Mouse (Mus musculus): ENCODE data around the gene Itgb5. TPM values are rescaled to one million over a fixed set of nuclear protein-coding genes. Genes with fewer than 3 reads are reported as not detected.
A peak's percentile ranks its signal among the peaks of the same experiment; 100 is the strongest.

Itgb5 gene
- polyA plus RNA-seq, 1 experiment from 2014 or later: 67.1 TPM

DNA sequence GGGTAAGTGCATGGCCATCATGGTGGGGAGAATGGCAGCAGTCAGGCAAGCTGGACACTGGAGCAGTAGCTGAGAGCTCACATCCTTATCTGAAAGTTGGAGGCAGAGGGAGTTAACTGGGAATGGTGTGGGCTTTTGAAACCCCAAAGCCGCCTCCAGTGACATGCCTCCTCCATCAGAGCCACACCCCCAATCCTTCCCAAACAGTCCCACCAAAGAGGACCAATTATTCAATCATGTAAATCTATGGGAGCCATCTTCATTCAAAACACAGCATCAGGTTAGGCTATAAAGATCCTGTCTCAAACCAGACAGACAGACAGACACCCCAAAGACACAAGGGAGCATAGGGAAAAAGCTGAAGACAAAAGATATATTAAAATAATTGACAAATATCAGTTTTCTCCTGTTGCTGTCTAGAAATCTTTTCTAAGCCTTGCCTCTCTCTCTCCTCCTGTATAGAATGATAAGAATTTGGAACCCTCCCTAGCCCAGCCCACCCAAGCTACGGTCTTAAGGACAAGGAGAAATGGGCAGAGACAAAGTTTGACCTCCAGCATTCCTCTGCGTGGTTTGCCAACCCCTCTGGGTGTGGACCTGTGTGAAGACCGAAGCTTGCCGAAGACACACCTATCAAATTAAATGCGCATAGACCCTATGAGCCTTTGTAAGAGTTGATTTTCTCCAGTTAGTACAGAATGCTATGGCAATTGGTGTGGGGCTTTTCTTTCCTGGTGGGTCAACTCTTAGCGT lies 10.9 kb upstream of the Itgb5 start:
- Histone ChIP-seq H3K4me1 (peaks cover 7% of the 10 kb centered on the region), H3K36me3 (no peaks in the 10 kb centered on the region), H3K27me3 (ENCODE audit: low read depth, poor library complexity, severe bottlenecking) (peaks cover 17% of the 10 kb centered on the region; the same call in 1 of the 2 replicates), H3K27ac (no peak overlapping the region), H3K9me3 (replicated peaks) (no peaks in the 10 kb centered on the region), H3K4me3 (no peak overlapping the region)
- WGBS: 93% methylated on average over 7 of the region's 7 CpGs
- no peak for DNase-seq (ENCODE audit: low spot score)

DNA sequence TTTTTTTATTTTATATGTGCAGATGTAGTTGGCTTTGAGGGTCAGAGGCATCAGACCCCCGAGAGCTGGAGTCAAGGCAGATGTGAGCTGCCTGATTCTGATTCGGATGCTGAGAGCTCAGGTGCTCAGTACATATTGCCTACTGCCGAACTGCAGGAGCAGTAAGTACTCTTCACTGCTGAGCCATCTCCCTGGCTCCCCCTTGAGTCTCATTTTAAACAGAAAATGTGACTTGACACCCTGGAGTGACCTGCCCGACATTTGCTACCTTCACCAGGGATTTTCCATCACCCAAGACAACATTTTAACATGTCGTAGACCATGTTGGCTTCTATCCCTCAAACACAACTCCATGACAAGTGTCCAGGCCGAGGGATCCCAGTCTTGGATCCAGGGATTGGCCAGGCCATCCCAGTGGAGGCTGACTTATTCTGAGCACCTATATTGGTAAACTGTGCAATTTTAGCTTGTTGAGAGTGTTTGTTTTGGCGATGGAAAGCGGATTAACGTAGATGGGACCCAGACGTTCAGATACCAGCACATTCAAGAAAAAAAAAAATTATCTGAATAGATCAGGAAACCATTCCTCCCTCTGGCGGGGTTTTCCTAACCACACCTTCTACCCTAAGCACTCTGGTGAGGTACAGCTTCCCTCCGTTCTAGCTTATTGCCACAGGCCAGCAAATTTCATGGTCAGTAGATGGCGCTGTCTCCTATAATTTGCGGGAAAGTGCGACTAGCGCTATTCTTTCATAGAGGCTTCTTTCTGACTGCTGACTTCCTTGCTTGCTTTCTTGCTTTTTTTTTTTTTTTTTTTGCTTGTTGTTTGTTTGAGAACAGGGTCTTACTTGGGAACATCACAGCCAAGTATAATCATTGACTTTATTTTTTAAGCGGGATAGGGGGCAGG lies 8.9 kb upstream of the Itgb5 start:
- 21% methylated on average over 17 of the region's 17 CpGs for WGBS
- Histone ChIP-seq H3K4me3 (no peak overlapping the region), H3K27ac (no peak overlapping the region), H3K9me3 (replicated peaks) (no peaks in the 10 kb centered on the region), H3K36me3 (no peaks in the 10 kb centered on the region), H3K27me3 (ENCODE audit: low read depth, poor library complexity, severe bottlenecking) (peaks cover 17% of the 10 kb centered on the region; the same call in 1 of the 2 replicates), H3K4me1 (peaks cover 7% of the 10 kb centered on the region)
- peak; percentile 90 for DNase-seq (ENCODE audit: low spot score)

DNA sequence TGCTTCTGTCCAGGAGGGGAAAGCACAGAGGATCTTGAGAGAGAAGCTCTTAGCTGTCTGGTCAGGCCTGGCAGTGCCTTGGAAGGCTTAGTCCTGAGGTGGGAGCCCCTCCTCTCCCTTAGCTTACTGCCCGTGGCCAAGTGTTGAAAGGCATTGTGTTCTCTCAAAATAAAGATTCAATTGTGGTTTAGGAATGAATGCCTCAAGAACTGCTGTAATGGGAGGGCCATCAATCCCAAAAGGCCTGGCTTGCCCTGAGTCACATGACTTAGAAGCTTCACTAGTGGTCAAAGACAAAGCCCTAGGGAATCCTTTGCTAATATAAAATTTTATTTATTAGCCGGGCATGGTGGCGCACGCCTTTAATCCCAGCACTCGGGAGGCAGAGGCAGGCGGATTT lies 4.9 kb upstream of the Itgb5 start:
- no peaks in the 10 kb centered on the region for H3K36me3 ChIP-seq
- 88% methylated on average over 6 of the region's 6 CpGs for WGBS
- no peak overlapping the region for H3K27ac ChIP-seq
- H3K9me3 ChIP-seq (replicated peaks): no peaks in the 10 kb centered on the region
- H3K27me3 ChIP-seq (ENCODE audit: low read depth, poor library complexity, severe bottlenecking): peaks cover 9% of the 10 kb centered on the region; the same call in 1 of the 2 replicates
- H3K4me1 ChIP-seq: peaks cover 27% of the 10 kb centered on the region
- no peak overlapping the region for H3K4me3 ChIP-seq
- no peak for DNase-seq (ENCODE audit: low spot score)

DNA sequence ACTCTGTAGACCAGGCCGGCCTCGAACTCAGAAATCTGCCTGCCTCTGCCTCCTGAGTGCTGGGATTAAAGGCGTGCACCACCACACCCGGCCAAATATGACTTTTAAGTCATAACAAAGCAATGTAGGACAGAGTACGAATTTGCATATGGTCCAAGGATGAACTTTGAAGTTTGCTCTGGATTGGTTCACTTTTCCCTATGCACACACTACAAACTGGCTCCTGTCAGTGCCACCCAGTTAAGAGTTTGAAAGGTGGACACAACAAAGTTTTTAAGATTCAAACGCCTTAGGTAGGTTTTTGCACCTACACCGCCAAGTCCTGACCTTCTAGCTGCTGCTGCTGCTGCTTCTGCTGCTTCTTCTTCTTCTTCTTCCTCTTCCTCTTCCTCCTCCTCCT lies 969 bp upstream of the Itgb5 start:
- no peak for DNase-seq (ENCODE audit: low spot score)
- Histone ChIP-seq H3K27me3 (ENCODE audit: low read depth, poor library complexity, severe bottlenecking) (no peaks in the 10 kb centered on the region), H3K27ac (no peak overlapping the region), H3K36me3 (no peaks in the 10 kb centered on the region), H3K4me3 (no peak overlapping the region), H3K4me1 (peaks cover 48% of the 10 kb centered on the region), H3K9me3 (replicated peaks) (no peaks in the 10 kb centered on the region)
- WGBS: 88% methylated on average over 7 of the region's 7 CpGs

DNA sequence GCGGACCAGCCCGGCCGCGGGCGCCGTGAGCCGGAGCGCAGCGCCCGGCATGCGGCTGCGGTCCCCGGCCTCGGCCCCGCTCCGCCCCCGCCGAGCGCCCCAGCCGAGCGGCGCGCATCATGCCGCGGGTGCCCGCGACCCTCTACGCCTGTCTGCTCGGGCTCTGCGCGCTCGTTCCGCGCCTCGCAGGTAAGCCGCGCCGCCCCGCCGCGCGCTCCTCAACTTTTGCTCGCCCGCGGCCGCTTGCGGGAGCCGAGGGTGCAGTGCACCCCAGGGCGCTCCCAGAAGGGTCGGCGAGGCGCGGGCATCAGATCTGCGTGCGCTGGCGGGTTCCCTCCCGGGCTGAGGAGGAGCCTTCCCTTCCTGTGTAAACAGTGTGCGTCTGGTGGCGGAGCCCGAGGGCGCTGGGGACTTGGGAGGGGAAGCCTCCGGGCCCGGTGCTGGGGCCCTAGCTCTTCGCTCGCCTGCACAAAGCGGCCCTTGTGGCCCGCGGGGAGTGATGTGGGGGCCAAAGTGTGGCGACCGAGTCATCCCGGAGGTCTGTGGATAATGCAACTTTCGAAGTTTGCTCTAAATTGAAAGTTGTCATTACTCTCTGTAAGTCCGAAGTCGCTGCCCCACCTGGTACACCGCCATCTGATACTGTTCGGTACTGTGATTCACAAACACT lies 512 bp downstream of the Itgb5 start:
- peaks cover 63% of the 10 kb centered on the region for H3K4me1 ChIP-seq
- peak overlapping the region; percentile 96 for H3K4me3 ChIP-seq
- DNase-seq (ENCODE audit: low spot score): peak; percentile 77
- peak overlapping the region; percentile 97 for H3K27ac ChIP-seq
- no peaks in the 10 kb centered on the region for H3K27me3 ChIP-seq (ENCODE audit: low read depth, poor library complexity, severe bottlenecking)
- WGBS: under 1% methylated on average over 75 of the region's 76 CpGs
- no peaks in the 10 kb centered on the region for H3K9me3 ChIP-seq (replicated peaks)
- H3K36me3 ChIP-seq: no peaks in the 10 kb centered on the region

DNA sequence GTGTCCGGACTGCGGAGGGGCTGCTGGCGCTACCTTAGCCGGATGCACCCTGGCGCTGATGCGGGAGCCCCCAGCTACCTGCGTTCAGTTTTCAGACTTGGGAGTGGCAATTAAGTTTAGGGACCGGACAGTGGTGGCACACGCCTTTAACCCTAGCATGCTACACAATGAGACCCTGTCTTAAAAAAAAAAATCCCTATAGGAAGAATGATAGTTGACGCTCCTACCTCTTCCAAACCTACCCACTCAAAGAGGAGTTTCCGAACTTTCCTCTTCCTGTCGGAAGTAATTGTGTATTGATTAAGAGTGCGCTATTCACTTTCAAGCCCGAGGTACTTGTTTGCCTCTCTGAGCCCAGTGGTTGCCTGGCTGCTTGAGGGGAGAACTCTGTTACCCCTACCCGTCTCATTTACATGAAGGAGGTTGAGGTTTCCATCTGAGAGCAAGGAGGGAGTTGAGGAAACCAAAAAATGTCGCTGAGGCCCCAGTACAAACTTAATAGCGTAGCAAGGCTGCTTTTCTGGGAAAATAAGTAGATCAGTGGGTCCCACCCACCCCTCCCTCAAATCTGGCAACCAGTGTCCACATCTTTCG lies 1.1 kb downstream of the Itgb5 start:
- H3K4me3 ChIP-seq: peak overlapping the region; percentile 96
- no peaks in the 10 kb centered on the region for H3K36me3 ChIP-seq
- H3K4me1 ChIP-seq: peaks cover 66% of the 10 kb centered on the region
- peak overlapping the region; percentile 97 for H3K27ac ChIP-seq
- 1% methylated on average over 18 of the region's 18 CpGs for WGBS
- no peaks in the 10 kb centered on the region for H3K27me3 ChIP-seq (ENCODE audit: low read depth, poor library complexity, severe bottlenecking)
- H3K9me3 ChIP-seq (replicated peaks): no peaks in the 10 kb centered on the region
- no peak for DNase-seq (ENCODE audit: low spot score)

DNA sequence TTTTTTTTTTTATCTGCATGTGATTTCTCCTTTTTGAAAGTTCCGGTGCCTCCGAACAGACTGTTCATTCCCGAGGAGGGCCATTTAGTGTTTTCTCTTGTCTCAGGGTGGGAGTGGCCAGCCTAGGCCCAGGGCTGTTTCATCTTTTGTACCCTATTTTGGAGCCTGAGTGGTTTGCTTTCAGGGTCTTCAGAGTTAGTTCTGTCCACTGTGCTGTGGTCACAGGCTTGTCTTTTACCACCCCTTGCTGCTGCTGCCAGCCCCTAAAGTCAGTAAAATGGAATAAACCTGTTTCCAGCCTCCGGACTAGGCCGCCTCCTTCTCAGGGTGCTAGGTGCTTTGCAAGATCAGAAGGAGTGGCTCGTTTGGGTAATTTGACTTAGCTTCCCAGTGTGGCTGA lies 2.6 kb downstream of the Itgb5 start:
- H3K27me3 ChIP-seq (ENCODE audit: low read depth, poor library complexity, severe bottlenecking): no peaks in the 10 kb centered on the region
- peak overlapping the region; percentile 49 for H3K4me3 ChIP-seq
- 44% methylated on average over 6 of the region's 6 CpGs for WGBS
- H3K36me3 ChIP-seq: no peaks in the 10 kb centered on the region
- peaks cover 74% of the 10 kb centered on the region for H3K4me1 ChIP-seq
- no peak for DNase-seq (ENCODE audit: low spot score)
- peak overlapping the region; percentile 93 for H3K27ac ChIP-seq
- H3K9me3 ChIP-seq (replicated peaks): no peaks in the 10 kb centered on the region

DNA sequence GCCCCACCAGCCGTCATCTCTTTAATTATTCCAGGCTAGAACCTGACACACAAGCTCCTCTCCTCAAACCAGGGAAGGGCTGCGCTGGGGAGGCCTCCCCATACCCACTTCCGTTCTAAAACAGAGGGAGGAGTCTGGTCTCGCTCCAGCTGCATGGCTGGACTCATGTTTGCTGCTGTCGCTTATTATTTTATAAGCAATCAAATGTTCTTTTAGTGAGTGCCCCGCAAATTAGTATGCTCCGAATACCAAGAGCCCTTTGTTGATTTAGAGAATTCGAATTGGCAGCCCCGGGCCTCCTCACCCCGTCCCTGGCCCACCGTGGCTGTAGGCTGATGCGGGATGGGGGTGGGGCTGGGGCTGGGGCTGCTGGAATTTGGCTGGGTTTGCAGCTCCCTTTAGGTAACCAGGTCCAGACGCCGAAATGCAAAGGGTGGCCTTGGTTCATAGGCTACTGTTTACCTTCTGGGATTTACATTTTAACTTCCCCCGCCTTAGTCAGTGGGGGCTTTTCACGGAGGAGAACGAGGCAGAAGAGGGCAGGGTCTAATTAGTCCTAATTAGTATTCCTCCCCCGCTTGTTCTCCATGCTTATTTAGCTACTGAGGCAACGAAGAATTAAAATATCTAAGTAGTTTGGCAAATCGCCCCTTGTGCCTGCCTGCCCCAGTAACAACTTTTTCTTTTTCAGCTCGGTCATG lies 3.4 kb downstream of the Itgb5 start:
- peak overlapping the region; percentile 93 for H3K27ac ChIP-seq
- no peaks in the 10 kb centered on the region for H3K27me3 ChIP-seq (ENCODE audit: low read depth, poor library complexity, severe bottlenecking)
- no peaks in the 10 kb centered on the region for H3K9me3 ChIP-seq (replicated peaks)
- peak; percentile 84 for DNase-seq (ENCODE audit: low spot score)
- 1% methylated on average over 21 of the region's 21 CpGs for WGBS
- H3K36me3 ChIP-seq: peaks cover under 1% of the 10 kb centered on the region
- peak overlapping the region; percentile 49 for H3K4me3 ChIP-seq
- peaks cover 71% of the 10 kb centered on the region for H3K4me1 ChIP-seq

DNA sequence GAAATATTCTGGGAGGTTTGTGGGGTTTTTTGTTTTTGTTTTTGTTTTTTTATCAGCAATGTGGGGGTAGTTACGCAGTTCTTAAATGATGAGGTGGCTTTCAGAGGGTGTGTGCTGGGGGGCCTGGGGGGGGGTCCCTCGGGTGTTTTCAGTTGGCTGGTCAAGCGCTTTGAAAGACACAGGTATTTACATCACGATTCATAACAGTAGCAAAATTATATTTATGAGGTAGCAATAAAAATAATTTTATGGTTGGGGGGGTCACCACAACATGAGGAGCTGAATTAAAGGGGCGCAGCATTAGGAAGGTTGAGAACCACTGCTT lies 3.9 kb downstream of the Itgb5 start:
- WGBS: 8% methylated on average over 5 of the region's 5 CpGs
- Histone ChIP-seq H3K36me3 (peaks cover 6% of the 10 kb centered on the region), H3K27ac (peak overlapping the region; percentile 93), H3K27me3 (ENCODE audit: low read depth, poor library complexity, severe bottlenecking) (no peaks in the 10 kb centered on the region), H3K9me3 (replicated peaks) (no peaks in the 10 kb centered on the region), H3K4me3 (peak overlapping the region; percentile 49), H3K4me1 (peaks cover 70% of the 10 kb centered on the region)
- no peak for DNase-seq (ENCODE audit: low spot score)

DNA sequence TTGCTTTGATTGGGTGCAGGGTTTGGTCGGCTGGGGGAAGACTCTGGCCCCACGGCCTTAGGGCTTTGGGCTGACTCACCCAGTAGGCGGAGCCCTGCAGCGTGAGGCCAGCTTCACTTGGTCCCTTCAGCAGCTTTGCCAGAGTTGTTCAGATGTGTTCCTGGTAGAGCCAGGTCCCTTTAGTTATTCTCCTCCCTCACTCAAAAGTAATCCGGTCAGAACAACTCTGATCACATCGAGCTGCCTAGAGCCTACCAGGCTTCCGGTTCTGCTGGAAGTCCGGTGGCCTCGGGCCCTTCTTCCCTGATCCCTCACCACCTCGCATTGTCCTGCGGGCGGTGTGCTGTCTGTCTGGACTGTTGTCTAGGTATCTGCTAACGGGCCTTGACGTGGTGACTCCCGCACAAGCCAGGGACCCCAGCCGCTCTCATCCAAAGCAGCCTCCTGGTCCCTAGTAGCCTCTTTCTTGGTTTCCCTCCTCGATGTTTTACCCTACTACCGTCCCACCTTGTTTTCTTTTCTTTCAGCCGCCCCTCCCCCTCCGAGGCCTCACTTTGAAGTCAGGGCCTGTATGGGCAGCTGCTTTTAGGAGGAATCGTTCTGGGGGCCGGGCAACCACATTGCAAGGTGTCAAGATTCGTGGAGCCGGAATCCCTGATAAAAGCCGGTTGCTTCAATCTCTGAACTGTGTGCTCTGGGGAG lies 4.5 kb downstream of the Itgb5 start:
- Histone ChIP-seq H3K36me3 (peaks cover 6% of the 10 kb centered on the region), H3K9me3 (replicated peaks) (no peaks in the 10 kb centered on the region), H3K27me3 (ENCODE audit: low read depth, poor library complexity, severe bottlenecking) (no peaks in the 10 kb centered on the region), H3K27ac (peak overlapping the region; percentile 93), H3K4me1 (peaks cover 68% of the 10 kb centered on the region), H3K4me3 (peak overlapping the region; percentile 49)
- DNase-seq (ENCODE audit: low spot score): peak; percentile 81
- 1% methylated on average over 25 of the region's 25 CpGs for WGBS

DNA sequence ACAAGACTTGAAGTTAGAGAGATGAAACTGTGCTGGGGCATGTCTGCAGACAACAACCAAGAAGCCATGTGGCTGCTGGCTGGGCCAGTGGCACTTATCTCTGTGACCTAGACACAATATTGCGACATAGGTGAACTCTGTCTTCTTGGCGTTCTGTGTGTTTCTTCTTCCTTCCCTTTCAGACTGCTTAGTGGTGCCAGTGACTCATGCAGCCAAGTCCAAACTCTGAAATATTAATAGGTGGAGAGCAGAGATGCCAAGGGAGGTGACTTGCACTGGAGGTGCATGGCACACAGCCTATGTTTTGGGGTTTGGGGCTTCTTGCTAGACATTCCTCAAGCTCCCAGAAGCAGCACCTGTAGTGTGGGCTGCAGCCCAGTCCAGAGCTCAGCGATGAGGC lies 7.2 kb downstream of the Itgb5 start:
- Histone ChIP-seq H3K9me3 (replicated peaks) (no peaks in the 10 kb centered on the region), H3K27ac (no peak overlapping the region), H3K36me3 (peaks cover 6% of the 10 kb centered on the region), H3K4me3 (no peak overlapping the region), H3K4me1 (peaks cover 61% of the 10 kb centered on the region), H3K27me3 (ENCODE audit: low read depth, poor library complexity, severe bottlenecking) (no peaks in the 10 kb centered on the region)
- no peak for DNase-seq (ENCODE audit: low spot score)
- WGBS: 86% methylated on average over 3 of the region's 3 CpGs

DNA sequence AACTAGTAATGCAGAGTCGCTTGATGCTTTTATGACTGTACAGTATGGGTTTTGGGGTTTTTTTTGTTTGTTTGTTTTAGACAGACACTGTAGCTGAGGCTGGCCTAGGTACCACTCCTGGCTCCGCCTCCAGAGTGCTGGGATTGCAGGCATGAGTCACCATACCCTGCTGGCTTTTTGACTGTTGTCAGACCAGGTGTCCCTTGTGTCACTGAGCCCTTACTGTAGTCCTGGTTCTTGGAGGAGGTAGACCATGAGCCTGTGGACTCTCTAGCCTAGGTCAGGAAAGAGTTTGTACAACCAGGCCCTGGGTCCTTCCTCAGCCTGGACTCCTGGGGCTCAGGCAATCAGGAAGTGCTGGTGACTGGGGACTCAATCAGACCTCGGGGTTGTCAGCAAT lies 7.7 kb downstream of the Itgb5 start:
- H3K9me3 ChIP-seq (replicated peaks): no peaks in the 10 kb centered on the region
- H3K27ac ChIP-seq: peak overlapping the region; percentile 63; the same call in 1 of the 2 replicates
- no peak overlapping the region for H3K4me3 ChIP-seq
- no peak for DNase-seq (ENCODE audit: low spot score)
- peaks cover 58% of the 10 kb centered on the region for H3K4me1 ChIP-seq
- peaks cover 6% of the 10 kb centered on the region for H3K36me3 ChIP-seq
- 80% methylated on average over 3 of the region's 3 CpGs for WGBS
- H3K27me3 ChIP-seq (ENCODE audit: low read depth, poor library complexity, severe bottlenecking): no peaks in the 10 kb centered on the region

Measured in limb, embryonic 10.5 days (tissue).